Mouse (Mus musculus) testis, adult 2 months (tissue): ENCODE results near the gene Guca2b. TPM values are rescaled to one million over a fixed set of nuclear protein-coding genes. Genes with fewer than 3 reads are reported as not detected.

ENCODE experiments used
- H3K27ac ChIP-seq: fragments of 200-500 bp; 2 replicates; pipeline ENCODE4 v1.5.1; 2012; ENCODE audit warnings: low read depth, low read length; ENCODE audit not compliant: control insufficient read depth, insufficient read depth
- H3K27me3 ChIP-seq: fragments of 200-500 bp; 2 replicates; pipeline ENCODE4 v1.6.1; 2012; ENCODE audit warnings: mild to moderate bottlenecking, low read length, moderate library complexity; ENCODE audit not compliant: control insufficient read depth, insufficient read depth
- H3K36me3 ChIP-seq: fragments of 200-500 bp; 2 replicates; pipeline ENCODE4 v1.6.1; 2012; ENCODE audit warnings: mild to moderate bottlenecking, low read length; ENCODE audit not compliant: control insufficient read depth, insufficient read depth
- H3K4me1 ChIP-seq: fragments of 200-500 bp; 2 replicates; pipeline ENCODE4 v1.6.1; 2012; ENCODE audit warnings: low read length; ENCODE audit not compliant: control insufficient read depth, insufficient read depth
- H3K4me3 ChIP-seq: fragments of 200-500 bp; 2 replicates; pipeline ENCODE4 v1.5.1; 2012; ENCODE audit warnings: low read depth, mild to moderate bottlenecking, low read length, moderate library complexity, mixed read lengths; ENCODE audit not compliant: control insufficient read depth
- CTCF ChIP-seq: fragments of 200-500 bp; IDR thresholded peaks from 2 replicates; pipeline ENCODE4 v1.5.1; 2012; ENCODE audit warnings: low read depth, mild to moderate bottlenecking, inconsistent platforms, low read length, moderate library complexity; ENCODE audit not compliant: control insufficient read depth, insufficient read depth, insufficient replicate concordance
- POLR2A ChIP-seq: fragments of 200-500 bp; IDR thresholded peaks from 2 replicates; pipeline ENCODE4 v1.6.1; 2012; ENCODE audit warnings: low read depth, mild to moderate bottlenecking, inconsistent platforms, low read length, moderate library complexity; ENCODE audit not compliant: control insufficient read depth
- polyA plus RNA-seq: library from polyadenylated mRNA; depleted of rRNA; stranded (reverse); fragments of >200 nt; gene quantifications from 2 replicates; pipeline ENCODE4 v1.2.3, GENCODE M21; 2012; rRNA removed

Guca2b gene
- polyA plus RNA-seq, 1 experiment: 3.0 TPM

DNA sequence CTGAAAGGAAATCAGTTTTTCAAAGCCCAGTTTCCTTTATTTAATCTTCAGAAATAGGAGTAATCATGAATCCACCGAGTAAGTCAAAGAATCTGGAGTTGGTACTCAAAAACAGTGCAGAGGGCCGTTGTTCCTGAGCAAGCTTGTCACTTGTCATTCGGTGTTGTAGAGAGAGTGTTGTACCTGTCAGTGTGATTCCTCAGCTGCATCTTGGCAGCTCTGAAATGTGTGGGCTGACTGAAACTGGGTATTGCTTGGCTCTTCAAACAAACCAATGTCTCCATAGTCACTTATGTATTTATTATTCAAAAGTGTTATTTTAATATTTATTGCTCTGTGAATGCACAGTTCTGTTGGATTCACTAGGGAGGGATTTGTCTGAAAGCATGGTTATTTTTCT lies 31.9 kb downstream of the Guca2b start:
- peaks cover 5% of the 10 kb centered on the region for H3K36me3 ChIP-seq

GRCm38 (mm10) chr4:119626081-119626645 lies 32.6 kb downstream of the Guca2b start:
- no peaks in the 10 kb centered on the region for H3K27me3 ChIP-seq
- no peak for TF ChIP-seq POLR2A
- no peak for TF ChIP-seq CTCF
- H3K27ac ChIP-seq: no peak overlapping the region
- no peak overlapping the region for H3K4me3 ChIP-seq
- peaks cover 5% of the 10 kb centered on the region for H3K36me3 ChIP-seq
- H3K4me1 ChIP-seq: no peaks in the 10 kb centered on the region

More for the DNA sequence above, 31.9 kb downstream of the Guca2b start:
- Histone ChIP-seq H3K27ac (no peak overlapping the region), H3K4me1 (no peaks in the 10 kb centered on the region), H3K27me3 (no peaks in the 10 kb centered on the region), H3K4me3 (no peak overlapping the region)
- TF ChIP-seq POLR2A (no peak), CTCF (no peak)

- Histone ChIP-seq H3K27me3 (no peaks in the 10 kb centered on the region), H3K4me1 (no peaks in the 10 kb centered on the region)
- TF ChIP-seq CTCF (no peak), POLR2A (no peak)
These were observed 44.0 kb downstream of the Guca2b start for GRCm38 (mm10) chr4:119614724-119615123.

DNA sequence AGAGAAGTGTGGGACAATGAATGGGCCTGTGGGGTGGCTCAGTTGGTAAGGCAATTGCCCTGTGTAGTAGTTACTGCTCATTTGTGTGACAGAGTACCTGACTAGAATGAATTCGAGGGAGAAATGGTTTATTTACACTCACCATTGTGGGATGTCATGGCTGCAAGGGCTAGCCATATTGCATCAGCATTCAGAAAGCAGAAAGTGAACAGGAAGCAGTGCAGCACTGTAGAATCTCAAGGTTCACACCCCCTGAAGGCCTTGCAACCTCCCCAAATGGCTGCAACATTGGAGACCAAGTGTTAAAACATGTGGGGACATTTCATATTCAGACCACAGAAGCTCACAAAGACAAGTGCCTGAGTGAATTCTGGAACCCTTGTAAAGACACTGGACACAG lies 44.7 kb downstream of the Guca2b start:
- Histone ChIP-seq H3K4me1 (no peaks in the 10 kb centered on the region), H3K4me3 (no peak overlapping the region), H3K36me3 (no peaks in the 10 kb centered on the region), H3K27me3 (no peaks in the 10 kb centered on the region), H3K27ac (no peak overlapping the region)
- TF ChIP-seq POLR2A (no peak), CTCF (no peak)

More at GRCm38 (mm10) chr4:119614724-119615123, 44.0 kb downstream of the Guca2b start:
- H3K36me3 ChIP-seq: no peaks in the 10 kb centered on the region
- H3K27ac ChIP-seq: no peak overlapping the region
- H3K4me3 ChIP-seq: no peak overlapping the region

GRCm38 (mm10) chr4:119609488-119609887 lies 49.3 kb downstream of the Guca2b start:
- H3K27me3 ChIP-seq: no peaks in the 10 kb centered on the region
- H3K4me1 ChIP-seq: no peaks in the 10 kb centered on the region
- H3K27ac ChIP-seq: no peak overlapping the region
- no peaks in the 10 kb centered on the region for H3K36me3 ChIP-seq
- H3K4me3 ChIP-seq: no peak overlapping the region
- TF ChIP-seq POLR2A (no peak), CTCF (no peak)

Other genes with a start within 250 kb of the Guca2b start
- 182 and 206 TPM in 2 replicates for gene Ccdc30, start 243.4 kb downstream of the Guca2b start, polyA plus RNA-seq
- 4.8 and 5.3 TPM in 2 replicates for gene Ppcs, start 236.5 kb downstream of the Guca2b start, polyA plus RNA-seq
- gene Zmynd12, start 236.1 kb downstream of the Guca2b start, polyA plus RNA-seq: 89.5 and 104 TPM in 2 replicates
- gene Rimkla, start 166.3 kb downstream of the Guca2b start, polyA plus RNA-seq: 0.46 and 0.65 TPM in 2 replicates
- 7.2 and 8.8 TPM in 2 replicates for gene Foxj3, start 122.0 kb downstream of the Guca2b start, polyA plus RNA-seq
- gene Frg2f1, start 119.4 kb downstream of the Guca2b start, polyA plus RNA-seq: 10.3 and 12.0 TPM in 2 replicates
- 0.78 and 1.3 TPM in 2 replicates for gene Guca2a, start 21.2 kb downstream of the Guca2b start, polyA plus RNA-seq
- 1.7 and 2.0 TPM in 2 replicates for gene Hivep3, start 74.8 kb upstream of the Guca2b start, polyA plus RNA-seq